Mouse (Mus musculus): ENCODE measurements at regions not wholly inside any gene's neighbourhood (a gene's known extent, or its start where the extent isn't known, plus 50 kb on each side); places are given as distances from the start of the nearest gene placed in this dataset.

DNA sequence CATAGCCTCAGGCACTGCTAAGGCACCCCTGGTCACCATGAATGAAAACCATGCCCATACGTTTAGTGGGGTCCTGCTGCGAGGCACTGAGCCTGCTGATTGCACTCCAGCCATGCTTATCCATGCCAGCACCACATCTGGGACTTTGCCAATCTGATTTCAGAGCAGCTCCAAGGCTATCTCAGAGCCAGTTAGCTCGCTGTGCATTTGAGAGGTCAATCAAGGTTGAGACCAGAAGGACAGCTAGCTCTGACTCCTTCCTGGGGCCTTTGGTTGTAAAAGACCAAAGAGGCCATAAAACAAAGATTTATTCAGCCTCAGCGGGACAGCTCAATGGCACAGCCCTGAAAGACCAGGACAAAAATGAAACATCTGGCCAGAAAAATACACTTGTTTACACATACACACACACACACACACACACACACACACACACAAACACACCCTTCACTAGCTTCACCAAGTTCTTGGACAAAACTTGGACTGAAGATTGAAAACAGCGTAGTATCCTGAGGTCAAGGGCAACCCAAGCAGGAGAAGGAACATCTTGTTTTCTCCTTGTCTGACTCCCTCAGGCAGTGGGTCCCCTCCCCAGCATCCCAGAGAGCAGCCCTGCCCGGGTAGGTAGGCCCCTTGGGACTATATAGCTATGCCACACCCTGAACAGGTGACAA is 201.5 kb upstream of the Dio3 start:
- no peak for DNase-seq (ENCODE audit: low read depth, low spot score)

DNA sequence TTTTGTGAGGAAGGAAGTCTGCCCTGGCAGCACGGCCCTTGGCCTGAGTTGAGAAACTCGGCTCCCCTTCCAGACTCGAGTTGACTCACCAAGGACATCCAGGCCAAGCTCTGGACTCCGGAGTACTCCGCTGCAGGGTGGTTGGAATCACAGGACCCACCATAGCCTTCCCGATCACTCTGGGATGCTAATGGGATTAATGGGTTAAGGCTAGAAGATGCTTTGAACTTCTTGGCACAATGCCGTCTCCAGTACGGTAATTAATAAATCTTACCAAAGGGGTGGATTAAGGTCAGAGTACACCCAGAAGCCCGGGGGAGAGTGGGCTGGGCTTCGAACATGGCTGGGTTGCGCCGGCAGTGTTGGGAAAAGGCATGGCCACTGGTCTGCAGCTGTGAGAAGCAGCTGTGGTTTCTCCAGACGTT is 200.8 kb upstream of the Dio3 start:
- no peak for DNase-seq (ENCODE audit: low read depth, low spot score)

DNA sequence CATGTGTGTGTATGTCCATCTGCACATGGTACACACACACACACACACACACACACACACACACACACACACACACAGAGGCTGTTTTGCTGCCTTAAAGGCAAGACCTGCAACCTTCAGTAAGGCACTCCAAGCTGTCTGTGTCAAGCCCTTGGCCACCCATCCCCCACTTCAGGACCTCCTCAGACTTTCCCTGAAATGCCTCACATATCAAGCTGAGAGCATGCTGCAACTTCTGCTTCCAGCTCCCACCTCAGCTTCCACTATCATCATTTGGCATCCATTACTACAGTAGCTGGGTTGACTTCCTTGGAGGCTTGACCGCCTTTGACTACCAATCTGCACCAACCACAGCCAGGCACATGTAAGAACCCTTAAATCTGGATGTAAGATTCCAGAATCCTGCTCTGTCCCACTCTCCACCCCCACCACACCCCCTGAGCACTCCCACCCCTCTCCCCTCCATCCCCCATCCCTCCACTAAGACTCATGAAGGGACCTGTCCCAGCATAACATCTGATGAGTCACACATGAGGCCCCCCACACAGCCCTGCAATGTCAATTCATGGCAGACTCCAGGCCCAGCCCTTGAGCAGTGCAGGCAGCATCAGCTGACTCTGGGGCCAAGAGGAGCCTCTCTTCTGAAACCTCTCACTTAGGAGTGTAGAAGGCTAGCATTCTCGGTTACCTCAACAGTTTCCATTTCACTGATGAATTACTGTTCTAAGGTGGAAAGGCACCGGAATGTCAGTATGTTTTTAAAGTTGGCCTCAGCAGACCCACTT is 196.8 kb upstream of the Dio3 start:
- DNase-seq (ENCODE audit: low read depth, low spot score): no peak

DNA sequence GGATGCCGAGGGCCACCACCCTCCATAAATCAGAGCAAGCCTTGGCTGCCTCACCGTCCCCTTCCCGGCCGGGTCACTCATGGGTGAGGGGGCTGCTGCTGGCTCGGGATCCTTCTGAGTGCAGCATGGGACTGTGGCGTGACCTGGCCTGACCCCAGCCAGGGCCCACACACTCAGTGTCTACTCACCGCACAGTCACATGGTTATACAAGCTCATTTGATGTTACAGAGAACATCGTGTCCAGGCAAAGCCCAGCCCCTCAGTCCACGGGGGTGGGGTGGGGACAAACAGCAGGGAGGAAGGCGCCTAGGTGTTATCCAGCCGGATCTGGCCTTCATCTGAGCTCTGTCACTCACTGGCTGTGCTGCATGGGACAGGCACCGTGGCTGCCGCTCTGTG is 195.9 kb upstream of the Dio3 start:
- no peak for DNase-seq (ENCODE audit: low read depth, low spot score)

DNA sequence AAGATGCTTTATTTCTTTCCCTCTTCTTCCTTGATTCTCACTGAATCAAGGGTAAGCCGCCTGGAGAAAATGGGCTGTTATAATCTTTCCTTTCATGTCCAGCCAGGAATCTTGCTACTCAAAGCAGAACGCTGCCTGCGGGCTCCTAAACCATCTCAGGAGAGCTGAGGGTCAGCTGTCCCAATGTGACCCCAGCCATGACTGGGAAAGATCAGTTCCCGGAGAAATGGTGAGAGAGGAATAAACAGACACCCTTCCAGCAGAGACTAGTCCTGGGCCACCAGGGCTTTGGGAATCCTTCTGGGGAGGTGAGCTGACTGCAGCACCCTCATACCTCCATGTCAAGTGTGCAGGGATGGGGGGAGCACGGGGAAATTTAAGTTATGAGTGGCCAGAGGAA is 195.4 kb upstream of the Dio3 start:
- DNase-seq (ENCODE audit: low read depth, low spot score): no peak

DNA sequence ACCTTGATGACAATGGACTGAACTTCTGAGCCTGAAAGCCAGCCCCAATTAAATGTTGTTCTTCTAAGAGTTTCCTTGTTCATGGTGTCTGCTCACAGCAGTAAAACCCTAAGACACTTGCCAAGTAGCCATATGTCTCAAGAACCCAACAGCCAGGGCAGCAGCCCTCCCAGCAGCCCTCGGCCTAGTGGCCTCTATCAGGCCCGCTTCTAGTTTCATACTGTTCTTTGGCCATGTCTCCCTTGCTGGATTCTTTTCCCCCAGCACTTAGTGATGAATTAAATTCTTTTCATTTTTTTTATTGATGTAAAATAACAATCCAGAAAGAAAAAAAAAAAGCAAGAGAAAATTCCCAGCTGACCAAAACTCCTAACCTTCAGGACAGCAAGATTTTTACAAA is 191.9 kb upstream of the Dio3 start:
- no peak for DNase-seq (ENCODE audit: low read depth, low spot score)

DNA sequence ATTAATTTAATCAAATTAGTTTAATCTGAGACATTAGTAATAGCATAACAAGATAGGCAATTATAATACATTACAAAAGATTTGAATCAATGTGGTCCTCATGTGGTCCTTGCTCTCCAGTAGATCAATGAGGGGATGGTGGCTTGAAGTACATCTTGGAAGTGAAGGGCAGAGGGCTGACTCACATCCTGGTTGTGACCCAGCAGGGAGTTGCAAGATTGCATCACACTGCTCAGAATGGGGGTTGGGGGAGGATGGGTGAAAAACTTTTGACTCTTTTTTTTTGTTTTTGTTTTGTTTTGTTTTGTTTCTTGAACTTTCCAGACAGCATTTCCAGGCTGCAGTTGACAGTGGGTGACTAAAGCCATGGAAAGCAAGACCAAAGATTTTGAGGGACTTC is 191.1 kb upstream of the Dio3 start:
- no peak for DNase-seq (ENCODE audit: low read depth, low spot score)

DNA sequence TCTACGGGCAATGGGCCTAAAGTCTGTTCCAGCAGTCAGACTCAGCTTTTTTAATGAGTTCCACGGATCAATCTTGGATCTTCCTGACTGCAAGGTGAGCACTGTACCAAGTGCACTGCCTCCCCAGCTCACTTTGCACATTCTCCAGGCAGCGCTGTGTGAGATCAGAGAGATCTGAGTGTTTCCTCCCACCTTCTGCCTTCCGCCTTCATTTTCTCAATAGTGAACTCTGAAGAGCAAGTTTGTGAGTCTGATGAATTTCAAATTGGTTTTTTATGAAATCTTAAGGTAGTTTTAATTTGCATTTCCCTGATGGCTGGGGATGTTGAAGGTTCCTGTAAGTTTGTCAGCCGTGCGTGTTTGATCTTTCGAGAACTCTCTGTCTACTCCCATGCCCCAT is 176.7 kb upstream of the Dio3 start:
- no peak for DNase-seq (ENCODE audit: low read depth, low spot score)

DNA sequence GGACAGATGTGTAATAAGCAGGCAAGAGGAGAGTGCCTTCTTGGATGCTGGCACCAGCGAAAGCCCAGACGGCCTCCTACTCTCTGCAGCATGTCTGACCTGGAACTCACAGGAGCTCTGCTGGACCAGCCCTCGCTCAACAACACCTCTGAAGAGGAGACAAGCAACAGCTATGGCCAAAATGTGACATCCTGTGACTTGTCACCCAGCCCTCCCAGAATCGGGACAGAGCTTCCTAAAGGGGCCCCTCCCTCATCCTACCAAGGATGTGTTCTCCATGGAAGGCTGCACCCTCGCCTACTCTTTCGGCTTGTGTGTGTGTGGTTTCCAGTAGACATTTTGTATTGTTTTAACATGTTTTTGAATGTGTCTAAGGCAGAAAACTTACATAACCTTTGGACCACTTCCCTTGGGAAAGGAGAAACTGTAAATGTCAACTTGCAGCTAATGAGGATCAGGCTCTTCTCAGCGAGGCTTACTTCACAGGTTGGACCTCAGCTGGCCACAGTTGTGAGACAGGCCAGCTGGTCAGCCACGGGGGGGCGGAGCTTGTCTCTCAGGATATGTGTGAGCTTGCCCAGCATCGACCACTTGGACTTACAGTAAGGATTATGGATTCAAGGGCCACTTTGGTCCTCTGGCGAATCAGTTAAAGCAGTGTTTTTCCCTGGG is 166.7 kb upstream of the Dio3 start:
- no peak for DNase-seq (ENCODE audit: low read depth, low spot score)

DNA sequence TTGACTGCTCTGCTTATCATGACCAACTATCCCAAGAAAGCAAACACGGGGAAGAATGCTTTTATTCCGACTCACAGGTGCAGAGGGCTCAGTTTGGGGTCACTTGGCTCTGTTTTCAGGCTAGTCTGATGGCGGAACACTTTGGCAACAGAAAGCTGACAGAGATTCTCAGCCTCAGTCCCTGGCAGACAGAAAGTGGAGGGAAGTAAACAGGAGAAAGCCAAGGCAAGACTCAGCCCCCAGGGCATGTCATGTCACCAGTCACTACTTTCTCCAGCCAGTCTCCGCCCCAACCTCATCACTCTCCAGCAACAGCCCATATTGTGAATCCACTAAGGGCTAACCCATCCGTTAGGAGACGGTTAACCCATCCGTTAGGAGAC is 166.2 kb upstream of the Dio3 start:
- DNase-seq (ENCODE audit: low read depth, low spot score): no peak

DNA sequence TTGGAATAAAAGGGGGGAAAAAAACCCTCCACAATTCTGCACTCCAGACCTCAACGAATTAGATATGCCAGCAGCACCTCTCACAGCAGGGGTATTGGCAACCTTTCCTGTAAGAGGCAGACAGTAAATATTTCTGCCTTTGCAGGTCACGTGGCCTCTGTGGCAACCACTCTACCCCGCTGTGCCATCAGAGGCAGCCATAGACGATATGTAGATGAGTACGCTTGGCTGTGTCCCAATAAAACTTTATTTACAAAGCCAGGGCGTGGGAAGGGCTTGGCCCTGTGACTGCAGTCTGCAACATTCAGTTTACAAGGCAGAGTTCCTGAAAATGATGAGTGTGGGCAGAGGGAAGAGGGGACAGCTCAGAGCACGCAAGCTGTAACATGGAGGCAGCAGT is 158.7 kb upstream of the Dio3 start:
- DNase-seq (ENCODE audit: low read depth, low spot score): no peak

DNA sequence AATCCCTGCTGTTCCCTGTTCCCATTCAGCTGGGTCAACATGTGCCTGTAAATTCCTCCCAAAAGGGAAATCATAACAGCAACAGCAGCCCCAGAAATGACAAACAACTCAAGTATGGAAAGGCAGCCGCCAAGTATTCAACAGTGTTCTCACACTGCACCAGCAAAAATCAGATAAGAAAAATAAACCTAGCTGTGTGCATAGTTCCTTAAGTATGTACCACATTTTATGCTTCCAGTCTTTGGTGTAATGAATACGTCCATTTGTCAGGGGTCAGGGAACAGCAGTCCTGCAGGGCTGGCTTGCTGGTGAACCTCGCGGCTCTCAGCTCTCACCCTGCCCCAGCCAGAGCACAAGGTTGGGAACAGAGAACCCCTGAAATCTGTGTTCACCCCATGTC is 155.9 kb upstream of the Dio3 start:
- no peak for DNase-seq (ENCODE audit: low read depth, low spot score)

DNA sequence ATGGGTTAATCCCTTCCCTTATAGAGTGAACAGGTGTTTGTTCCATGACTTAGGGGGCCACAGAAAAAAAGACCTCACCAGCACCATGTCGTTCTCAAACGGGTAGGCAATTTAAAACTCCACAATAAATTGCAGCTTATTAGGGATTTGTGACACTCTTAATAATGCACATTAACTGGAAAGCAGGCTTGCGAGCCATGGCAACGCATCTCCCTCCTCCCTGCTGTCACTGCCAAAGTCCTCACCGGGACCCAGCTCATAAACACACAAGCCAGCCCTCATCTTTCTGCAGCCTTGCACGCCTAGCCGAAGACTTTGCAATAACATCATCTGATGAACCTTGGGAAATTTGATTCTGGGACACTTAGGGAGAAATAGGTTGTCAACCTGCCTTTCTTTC is 152.3 kb upstream of the Dio3 start:
- no peak for DNase-seq (ENCODE audit: low read depth, low spot score)

DNA sequence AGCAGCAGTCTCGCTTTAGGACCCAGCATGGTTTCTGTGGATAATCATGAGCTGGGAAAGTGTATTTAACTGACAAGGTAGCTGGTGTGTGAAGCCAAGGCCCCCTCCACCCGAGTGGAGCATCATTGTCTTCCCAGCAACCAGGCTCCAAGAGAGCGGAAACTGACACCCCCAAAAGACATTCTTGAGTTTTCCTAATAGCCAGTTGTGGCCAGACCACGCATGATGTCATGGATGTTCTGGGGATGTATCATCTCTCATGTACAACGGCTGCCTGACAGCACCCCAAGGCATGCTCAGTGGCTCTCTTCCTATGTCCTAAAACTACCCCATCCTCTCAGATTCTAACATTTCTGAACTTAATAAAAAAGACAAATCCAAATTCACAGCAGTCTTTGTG is 133.5 kb upstream of the Dio3 start:
- DNase-seq (ENCODE audit: low read depth, low spot score): no peak

DNA sequence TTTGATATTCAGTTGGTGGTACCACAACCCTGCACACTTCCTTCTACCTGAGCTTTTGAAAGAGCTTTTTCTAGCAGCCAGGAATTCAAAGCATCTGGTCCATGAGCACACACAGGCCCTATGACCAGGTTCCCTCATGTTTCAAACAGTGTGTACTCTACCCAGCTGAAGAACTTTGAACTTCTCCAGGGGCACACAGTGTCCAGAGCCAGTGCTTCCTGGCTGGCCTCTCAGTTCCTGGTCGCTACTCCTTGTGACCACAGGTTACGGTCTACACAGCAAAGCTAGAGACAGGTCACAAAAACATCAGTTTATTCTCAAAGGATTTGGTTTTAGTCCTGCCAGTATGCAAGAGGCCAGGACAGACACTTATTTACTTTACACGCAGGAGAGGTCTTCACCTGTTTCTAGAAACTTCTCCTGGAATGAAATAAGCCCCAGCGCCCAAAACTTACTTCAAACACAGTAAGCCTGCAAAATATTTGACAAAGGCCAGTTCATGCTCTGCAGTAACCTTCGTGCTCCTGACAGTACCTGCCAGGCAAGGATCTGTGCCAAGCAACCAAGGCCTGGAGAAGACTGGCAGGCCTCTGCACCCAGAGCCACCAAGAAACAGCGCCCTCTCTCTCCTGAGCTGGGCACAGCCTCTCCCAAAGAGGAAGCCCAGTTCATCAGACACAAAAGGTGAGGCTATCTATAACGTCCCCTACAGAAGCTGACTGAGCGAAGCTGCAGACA is 124.5 kb upstream of the Dio3 start:
- no peak for DNase-seq (ENCODE audit: low read depth, low spot score)

DNA sequence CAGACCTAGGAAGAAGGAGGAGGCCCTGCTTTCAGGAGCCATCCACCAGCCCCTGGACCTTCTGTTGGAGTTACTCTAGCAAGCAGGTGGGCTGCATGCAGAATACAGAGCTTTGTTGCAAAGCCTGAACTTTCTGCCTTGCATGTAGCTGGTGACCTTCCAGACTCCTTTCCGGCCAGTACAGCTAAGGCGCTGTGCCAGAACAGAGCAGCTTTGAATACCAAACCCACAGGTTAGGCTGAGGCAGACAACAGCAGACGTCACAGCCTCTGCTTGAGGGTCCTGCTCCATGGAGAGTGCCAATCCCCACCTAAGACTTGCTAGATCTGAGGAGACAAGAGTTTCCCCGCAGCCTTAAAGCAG is 123.9 kb upstream of the Dio3 start:
- DNase-seq (ENCODE audit: low read depth, low spot score): no peak

DNA sequence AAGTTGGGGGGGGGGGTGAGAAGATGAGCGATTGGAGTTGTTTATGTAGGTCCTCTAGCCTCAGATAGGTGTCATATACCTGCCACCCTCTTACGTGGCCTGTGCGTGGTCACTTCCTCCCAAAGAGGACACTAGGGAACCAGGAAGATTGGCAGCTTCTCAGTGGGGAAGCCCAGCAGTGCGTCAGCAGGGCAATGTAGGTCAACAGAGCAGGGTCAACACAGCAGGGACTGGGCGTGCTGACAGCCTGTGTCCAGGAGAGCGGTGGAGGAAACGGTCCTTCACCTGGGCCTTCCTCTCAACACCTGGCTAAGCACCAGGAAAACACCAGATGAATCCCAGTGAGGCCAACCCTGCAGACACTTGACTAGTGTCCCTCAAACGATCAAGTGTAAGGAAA is 122.4 kb upstream of the Dio3 start:
- DNase-seq (ENCODE audit: low read depth, low spot score): no peak

DNA sequence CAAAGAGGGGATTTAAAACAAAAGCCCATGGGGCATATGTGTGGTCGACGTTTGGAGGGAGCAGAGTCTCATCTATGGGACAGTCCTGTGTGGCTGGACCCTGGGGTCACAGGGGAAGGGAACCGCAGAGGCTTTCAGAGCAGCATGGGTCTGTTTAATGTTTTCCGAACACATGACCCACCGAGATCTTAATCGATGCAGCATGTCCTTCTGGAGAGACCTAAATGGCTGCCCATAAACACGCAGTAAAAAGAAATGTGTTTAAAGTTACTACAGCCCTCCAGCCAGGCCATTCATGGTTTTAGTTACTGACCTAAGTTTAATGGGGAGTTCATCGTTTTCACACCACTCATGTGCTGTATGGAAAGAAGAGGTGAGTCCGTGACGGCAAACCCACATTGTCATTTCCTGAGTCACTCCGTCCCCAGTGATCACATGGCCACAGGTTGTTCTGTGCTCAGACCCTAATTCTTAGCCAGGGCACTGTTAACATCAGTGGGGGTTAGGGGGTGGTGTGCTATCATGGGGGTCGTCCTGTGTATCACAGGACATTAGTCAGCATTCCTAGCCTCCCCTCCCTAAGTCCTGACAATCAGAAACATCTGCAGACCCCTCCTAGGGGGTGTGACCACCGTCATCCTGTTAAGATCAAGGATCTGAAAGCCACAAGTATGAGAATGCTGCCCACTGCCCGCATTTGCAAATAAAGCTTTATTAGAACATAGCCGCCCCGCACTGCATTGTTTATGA is 120.7 kb upstream of the Dio3 start:
- no peak for DNase-seq (ENCODE audit: low read depth, low spot score)

DNA sequence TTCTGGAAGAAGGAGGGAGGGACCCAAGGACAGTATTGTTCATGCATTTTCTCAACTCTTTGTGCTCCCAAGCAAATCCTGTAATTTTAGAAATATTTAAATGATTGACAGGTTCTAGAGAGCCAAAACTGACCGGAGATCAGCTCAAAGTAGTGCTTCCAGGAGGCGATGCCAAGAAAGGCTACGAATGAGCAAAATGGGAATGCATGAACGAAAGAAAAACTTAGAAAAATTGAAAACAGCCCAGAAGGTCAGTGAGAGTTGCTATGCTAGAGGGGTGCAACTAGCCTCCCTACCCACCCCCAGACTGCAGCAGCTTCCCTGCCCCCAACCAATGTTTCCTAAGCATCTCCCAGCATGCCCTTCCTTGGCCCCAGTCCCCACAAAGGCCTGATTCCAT is 117.6 kb upstream of the Dio3 start:
- no peak for DNase-seq (ENCODE audit: low read depth, low spot score)

DNA sequence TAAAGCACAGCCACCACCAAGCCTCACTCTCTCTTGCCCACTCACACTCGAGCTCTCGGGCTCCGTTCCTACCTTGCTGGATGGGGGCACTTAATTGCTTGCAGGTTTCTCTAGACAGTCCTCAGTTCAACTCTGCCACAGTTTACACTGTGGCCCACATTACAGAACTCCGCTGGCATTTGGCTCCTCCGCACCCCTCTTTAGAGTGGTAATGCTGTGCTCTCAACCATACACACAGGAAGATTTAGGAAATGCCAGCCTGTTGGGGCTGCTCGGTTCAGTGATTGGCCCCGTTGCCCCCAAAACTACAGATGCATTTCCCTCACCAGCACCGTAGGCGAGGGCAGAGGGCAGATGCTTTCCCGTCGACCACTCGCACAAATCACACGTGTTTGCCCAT is 113.4 kb upstream of the Dio3 start:
- DNase-seq (ENCODE audit: low read depth, low spot score): no peak

DNA sequence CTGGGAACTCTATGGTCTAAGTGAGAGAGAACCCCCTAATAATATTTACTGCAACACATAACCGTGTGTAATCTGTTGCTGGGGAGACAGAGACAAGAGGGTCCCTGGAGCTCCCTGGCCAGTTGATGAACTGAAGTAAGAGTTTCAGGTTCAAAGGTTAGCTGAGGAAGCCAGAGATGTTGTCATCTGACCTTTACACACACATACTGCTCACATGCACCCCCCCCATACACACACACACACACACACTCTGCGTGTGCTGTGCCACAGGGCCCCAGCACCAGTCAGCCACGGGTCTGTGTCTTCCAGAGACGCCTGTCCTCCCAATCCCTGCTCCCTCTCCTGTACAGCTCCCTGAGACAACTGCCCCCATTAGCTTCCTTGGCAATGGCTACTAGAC is 110.5 kb upstream of the Dio3 start:
- DNase-seq (ENCODE audit: low read depth, low spot score): no peak

DNA sequence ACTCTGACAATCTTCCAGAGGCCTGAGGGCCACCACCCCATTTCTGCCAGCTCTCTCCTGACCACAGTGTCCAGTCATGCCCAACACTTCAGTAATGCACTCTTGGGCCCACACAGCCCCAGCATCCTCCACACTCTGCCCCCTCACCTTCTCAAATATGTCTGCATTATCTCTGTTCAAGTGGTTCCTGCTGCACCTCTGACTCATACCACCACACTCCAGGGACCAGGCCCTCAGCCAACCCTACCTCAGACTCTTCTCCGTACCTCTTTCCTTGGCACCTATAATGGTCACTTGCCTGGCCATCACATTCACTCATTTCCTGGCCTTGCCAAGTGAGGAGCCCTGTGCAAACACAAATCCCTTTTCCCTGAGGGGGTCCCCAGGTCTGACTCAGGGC is 109.6 kb upstream of the Dio3 start:
- no peak for DNase-seq (ENCODE audit: low read depth, low spot score)
